Mouse (Mus musculus) embryonic fibroblast, embryonic 13.5 days (primary cell): ENCODE data around the gene Gm3238.

Experiments used
- CTCF ChIP-seq: IDR thresholded peaks from 2 replicates; pipeline ENCODE4 v1.5.1; 2011; ENCODE audit warnings: mild to moderate bottlenecking, control low read depth, low read length, moderate library complexity, borderline replicate concordance; ENCODE audit not compliant: insufficient read depth
- POLR2A ChIP-seq: IDR thresholded peaks from 2 replicates; pipeline ENCODE4 v1.6.1; 2011; ENCODE audit warnings: low read depth, mild to moderate bottlenecking, control low read depth, low read length, moderate library complexity

DNA sequence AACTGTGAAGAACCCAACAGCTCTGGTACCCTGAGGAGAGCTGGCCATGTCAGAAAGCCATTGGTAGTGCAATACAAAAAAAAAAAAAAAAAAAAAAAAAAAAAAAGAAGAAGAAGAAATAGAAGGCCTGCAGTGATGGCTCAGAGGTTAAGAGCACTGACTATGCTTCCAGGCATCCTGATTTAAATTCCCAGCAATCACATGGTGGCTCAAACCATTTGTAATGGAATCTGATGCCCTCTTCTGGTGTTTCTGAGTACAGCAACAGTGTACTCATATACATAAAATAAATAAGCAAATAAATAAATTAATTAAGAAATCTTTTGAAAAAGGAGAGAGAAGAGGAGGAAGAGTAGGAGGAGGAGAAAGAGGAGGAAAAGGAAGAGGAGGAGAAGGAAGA is 17.7 kb downstream of the Gm3238 start:
- no peak for TF ChIP-seq POLR2A
- TF ChIP-seq CTCF, result no peak
